ENCODE assay signal across 23 mouse cellular contexts in genomic region chr16:78391354-78391753, GRCm38 (mm10). TPM values are rescaled to one million over a fixed set of nuclear protein-coding genes. Genes with fewer than 3 reads are reported as not detected.
A peak's percentile ranks its signal among the peaks of the same experiment; 100 is the strongest.
DNase-seq lines count a peak whose midpoint lies in the region; ATAC-seq and TF ChIP-seq lines count a peak whose summit lies in the region.
"Had no signal": no experiment of that assay in that cellular context is flagged by ENCODE, and none has a peak within 500 bp of the region (broad histone marks: within the 10 kb centered on the region; RNA-seq: fewer than 3 reads in every experiment).

No protein-coding gene starts in this region.

- ATAC-seq in heart, embryonic 16.5 days (replicated peaks; ENCODE audit: extremely low read depth, insufficient read depth, low FRiP score): no peak
- ATAC-seq in lung, embryonic 16.5 days (ENCODE audit: low read depth): no peak
- ATAC-seq in megakaryocyte progenitor cell, adult 5-6 weeks (replicated peaks; ENCODE audit: poor library complexity): peak; percentile 80
- ATAC-seq: CD4-positive, CD25-positive, alpha-beta regulatory T cell, adult 4 months; forebrain, postnatal 0 days; intestine, embryonic 15.5 days had no signal

- no peak for TF ChIP-seq CTCF in gastrocnemius, adult 2 months (IDR thresholded peaks at IDR 0.05)

- no peak overlapping the region for H3K9ac ChIP-seq in heart, embryonic 16.5 days (ENCODE audit: low read length)
- H3K9ac ChIP-seq in lung, embryonic 16.5 days (ENCODE audit: low read length): no peak overlapping the region
- H3K9ac ChIP-seq: embryonic facial prominence, embryonic 13.5 days; forebrain, embryonic 12.5 days; forebrain, postnatal 0 days; hindbrain, embryonic 14.5 days; intestine, embryonic 15.5 days had no signal

- H3K9me3 ChIP-seq in heart, embryonic 16.5 days (replicated peaks; ENCODE audit: control insufficient read depth, low read length): no peaks in the 10 kb centered on the region
- no peaks in the 10 kb centered on the region for H3K9me3 ChIP-seq in lung, embryonic 16.5 days (ENCODE audit: control insufficient read depth, low read length)
- H3K9me3 ChIP-seq: embryonic facial prominence, embryonic 13.5 days; forebrain, embryonic 12.5 days; hindbrain, embryonic 10.5 days; intestine, embryonic 15.5 days had no signal

- 41% methylated on average over 2 of the region's 2 CpGs for WGBS in heart, embryonic 16.5 days
- WGBS in lung, embryonic 16.5 days: 56% methylated on average over 2 of the region's 2 CpGs

- H3K27me3 ChIP-seq in heart, embryonic 16.5 days (ENCODE audit: control insufficient read depth, insufficient read depth, low read length): no peaks in the 10 kb centered on the region
- no peaks in the 10 kb centered on the region for H3K27me3 ChIP-seq in lung, embryonic 16.5 days (ENCODE audit: control insufficient read depth, insufficient read depth, low read depth, low read length)
- H3K27me3 ChIP-seq: embryonic facial prominence, embryonic 13.5 days; forebrain, embryonic 12.5 days; intestine, embryonic 15.5 days had no signal

- H3K4me1 ChIP-seq in heart, embryonic 16.5 days (ENCODE audit: control insufficient read depth, insufficient read depth, low read length): no peaks in the 10 kb centered on the region
- H3K4me1 ChIP-seq in lung, embryonic 16.5 days (replicated peaks; ENCODE audit: control insufficient read depth, insufficient read depth, low read length): no peaks in the 10 kb centered on the region
- H3K4me1 ChIP-seq: embryonic facial prominence, embryonic 13.5 days; forebrain, embryonic 12.5 days; hindbrain, embryonic 10.5 days; intestine, embryonic 15.5 days had no signal

- H3K4me2 ChIP-seq in heart, embryonic 16.5 days (ENCODE audit: low read depth, low read length): no peak overlapping the region
- no peak overlapping the region for H3K4me2 ChIP-seq in lung, embryonic 16.5 days (ENCODE audit: low read depth, low read length)
- H3K4me2 ChIP-seq: embryonic facial prominence, embryonic 13.5 days; forebrain, embryonic 12.5 days; hindbrain, embryonic 14.5 days; intestine, embryonic 15.5 days had no signal

- intact Hi-C loops in gastrocnemius, adult 2 months (cut with DNase I): no loop called here

- no peak overlapping the region for H3K4me3 ChIP-seq in gastrocnemius, adult 2 months
- H3K4me3 ChIP-seq in heart, embryonic 16.5 days (ENCODE audit: low read length): no peak overlapping the region
- no peak overlapping the region for H3K4me3 ChIP-seq in lung, embryonic 16.5 days (ENCODE audit: low read length)
- H3K4me3 ChIP-seq: embryonic facial prominence, embryonic 13.5 days; forebrain, embryonic 12.5 days; hindbrain, embryonic 10.5 days; intestine, embryonic 15.5 days had no signal

- H3K36me3 ChIP-seq in heart, embryonic 16.5 days (ENCODE audit: control insufficient read depth, insufficient read depth): no peaks in the 10 kb centered on the region
- no peaks in the 10 kb centered on the region for H3K36me3 ChIP-seq in lung, embryonic 16.5 days (ENCODE audit: control insufficient read depth, insufficient read depth, low read length)
- H3K36me3 ChIP-seq: embryonic facial prominence, embryonic 13.5 days; forebrain, embryonic 12.5 days; G1E; hindbrain, embryonic 10.5 days; intestine, embryonic 15.5 days had no signal

- H3K27ac ChIP-seq in gastrocnemius, adult 2 months: peak overlapping the region; percentile 62
- H3K27ac ChIP-seq in heart, embryonic 16.5 days (ENCODE audit: low read length): peak overlapping the region; percentile 52
- H3K27ac ChIP-seq in lung, embryonic 16.5 days (ENCODE audit: low read length): peak overlapping the region; percentile 41
- H3K27ac ChIP-seq: embryonic facial prominence, embryonic 13.5 days; forebrain, embryonic 12.5 days; hindbrain, embryonic 10.5 days; hindbrain, embryonic 14.5 days; intestine, embryonic 15.5 days had no signal

- no peak for DNase-seq in gastrocnemius, adult 2 months
- no peak for DNase-seq in gastrocnemius, adult 18-20 months (ENCODE audit: low spot score)
- DNase-seq in heart, postnatal 4 days: no peak
- no peak for DNase-seq in lung, adult 18-20 months
- DNase-seq in thymus, postnatal 36 days: no peak
- DNase-seq: adrenal gland, adult 8-10 months; adrenal gland, postnatal 36 days; B cell, adult 2 months; cerebellum, adult 11 months; cerebellum, adult 8-10 months; cerebellum, postnatal 25 days; forebrain, postnatal 0 days; gastrocnemius, postnatal 36 days had no signal

RNA-seq across cellular contexts. Expression of gene Btg3, which starts 14.4 kb away (rescaled TPM):
- total RNA-seq in gastrocnemius, adult 2 months (2021): 1 to 10 TPM; 1.8 to 4.5 TPM
- total RNA-seq in gastrocnemius, adult 18-20 months (2021): 1 to 10 TPM; 2.3 to 2.7 TPM
- polyA plus RNA-seq in heart, embryonic 16.5 days (2015; fragmentation: Nextera tagmentation; extraction: Ambion mirVana): 40.2 and 50.4 TPM in 2 replicates
- 10 to 100 TPM; 22.6 to 28.5 TPM for total RNA-seq in heart, postnatal 4 days (2021)
- polyA plus RNA-seq in lung, embryonic 16.5 days (2015; fragmentation: Nextera tagmentation; extraction: Ambion mirVana): 35.7 and 43.7 TPM in 2 replicates
- 45.4 and 46.2 TPM in 2 replicates for total RNA-seq in megakaryocyte progenitor cell, adult 5-6 weeks (2015)
- total RNA-seq in megakaryocyte progenitor cell, adult 5-6 weeks (2017): 9.0 and 12.7 TPM in 2 replicates
